Mouse (Mus musculus) MEL (cell line): ENCODE data around the gene Adnp. TPM values are rescaled to one million over a fixed set of nuclear protein-coding genes. Genes with fewer than 3 reads are reported as not detected.

Experiments used
- DNase-seq: peaks from one replicate; pipeline ENCODE4 v3.0.0; 2011; ENCODE audit warnings: low read depth, low spot score
- H3K27ac ChIP-seq: 2 replicates; pipeline ENCODE4 v1.5.1; 2012; ENCODE audit warnings: low read depth, mild to moderate bottlenecking, control low read depth, low read length, moderate library complexity; ENCODE audit not compliant: control insufficient read depth
- H3K27me3 ChIP-seq, 2 experiments: fragments of 150-350 bp in 1 of 2; sonication (generic) in 1 of 2; 2 replicates each; pipeline ENCODE4 v1.6.1; 2012; ENCODE audit warnings: low read length in 2 of 2, mild to moderate bottlenecking in 2 of 2, improper control_type of control experiment in 1 of 2, moderate library complexity in 1 of 2; ENCODE audit not compliant: insufficient read depth in 2 of 2, control insufficient read depth in 1 of 2
- H3K36me3 ChIP-seq, 2 experiments: 2 replicates each; pipeline ENCODE4 v1.6.1; 2012 to 2014; ENCODE audit warnings: low read length in 2 of 2, improper control_type of control experiment in 1 of 2, inconsistent platforms in 1 of 2, mild to moderate bottlenecking in 1 of 2; ENCODE audit not compliant: insufficient read depth in 2 of 2, control insufficient read depth in 1 of 2
- H3K4me1 ChIP-seq, 2 experiments: fragments of 150-350 bp in 1 of 2; sonication (generic) in 1 of 2; 2 replicates each; pipeline ENCODE4 v1.6.1; 2012; ENCODE audit warnings: low read length in 2 of 2, improper control_type of control experiment in 1 of 2, mild to moderate bottlenecking in 1 of 2; ENCODE audit not compliant: insufficient read depth in 2 of 2, control insufficient read depth in 1 of 2
- H3K4me3 ChIP-seq, 2 experiments: fragments of 150-350 bp in 1 of 2; sonication (generic) in 1 of 2; 2 replicates each; pipeline ENCODE4 v1.5.1; 2012; ENCODE audit warnings: low read depth in 2 of 2, low read length in 2 of 2, mild to moderate bottlenecking in 2 of 2, moderate library complexity in 2 of 2, control low read depth in 1 of 2, improper control_type of control experiment in 1 of 2; ENCODE audit not compliant: control insufficient read depth in 1 of 2, insufficient read depth in 1 of 2
- H3K79me2 ChIP-seq: 2 replicates; pipeline ENCODE4 v1.6.1; 2012; ENCODE audit warnings: mild to moderate bottlenecking, low read length, moderate library complexity; ENCODE audit not compliant: control insufficient read depth, poor library complexity, insufficient read depth
- H3K9ac ChIP-seq: 2 replicates; pipeline ENCODE4 v1.6.1; 2012; ENCODE audit warnings: low read depth, mild to moderate bottlenecking, control low read depth, low read length, moderate library complexity; ENCODE audit not compliant: control insufficient read depth, poor library complexity, severe bottlenecking
- H3K9me3 ChIP-seq: fragments of 150-350 bp; sonication (generic); replicated peaks from 2 replicates; pipeline ENCODE4 v1.6.1; 2012; ENCODE audit warnings: mild to moderate bottlenecking, low read length, improper control_type of control experiment, moderate library complexity; ENCODE audit not compliant: insufficient read depth
- CHD1 ChIP-seq: IDR thresholded peaks from 2 replicates; pipeline ENCODE4 v1.6.1; 2012; ENCODE audit warnings: low read depth, mild to moderate bottlenecking, inconsistent platforms, low read length, improper control_type of control experiment
- CHD2 ChIP-seq: IDR thresholded peaks from 2 replicates; pipeline ENCODE4 v1.6.1; 2011; ENCODE audit warnings: low read length, improper control_type of control experiment
- CTCF ChIP-seq, 3 experiments: IDR thresholded peaks in 2 of 3; conservative IDR thresholded peaks in 1 of 3; 2 replicates each; pipeline ENCODE4 v1.5.1; 2011 to 2012; ENCODE audit warnings: low read length in 3 of 3, low read depth in 2 of 3, mild to moderate bottlenecking in 2 of 3, improper control_type of control experiment in 1 of 3, inconsistent platforms in 1 of 3, mixed read lengths in 1 of 3, moderate library complexity in 1 of 3; ENCODE audit not compliant: control insufficient read depth in 1 of 3, insufficient read depth in 1 of 3, poor library complexity in 1 of 3, severe bottlenecking in 1 of 3
- E2F4 ChIP-seq: IDR thresholded peaks from 2 replicates; pipeline ENCODE4 v1.6.1; 2011; ENCODE audit warnings: low read depth, low read length, improper control_type of control experiment, borderline replicate concordance
- EP300 ChIP-seq, 2 experiments: IDR thresholded peaks; 2 replicates each; pipeline ENCODE4 v1.6.1; 2011; ENCODE audit warnings: improper control_type of control experiment in 2 of 2, low read length in 2 of 2, low read depth in 1 of 2, mild to moderate bottlenecking in 1 of 2
- ETS1 ChIP-seq: IDR thresholded peaks from 2 replicates; pipeline ENCODE4 v1.6.1; 2012; ENCODE audit warnings: low read depth, mild to moderate bottlenecking, inconsistent platforms, low read length, improper control_type of control experiment, moderate library complexity
- GATA1 ChIP-seq: IDR thresholded peaks from 2 replicates; pipeline ENCODE4 v1.6.1; 2011; ENCODE audit warnings: low read depth, low read length, improper control_type of control experiment
- KAT2A ChIP-seq: conservative IDR thresholded peaks from 2 replicates; pipeline ENCODE4 v1.6.1; 2012; ENCODE audit warnings: low read depth, low read length, improper control_type of control experiment, inconsistent platforms
- MAFK ChIP-seq: IDR thresholded peaks from 2 replicates; pipeline ENCODE4 v1.6.1; 2011; ENCODE audit warnings: low read depth, mild to moderate bottlenecking, low read length, improper control_type of control experiment, borderline replicate concordance
- MAZ ChIP-seq: IDR thresholded peaks from 2 replicates; pipeline ENCODE4 v1.6.1; 2012; ENCODE audit warnings: low read depth, mild to moderate bottlenecking, inconsistent platforms, low read length, improper control_type of control experiment
- MYB ChIP-seq: IDR thresholded peaks from 2 replicates; pipeline ENCODE4 v1.6.1; 2011; ENCODE audit warnings: mild to moderate bottlenecking, low read depth, low read length, improper control_type of control experiment
- NELFE ChIP-seq: IDR thresholded peaks from 2 replicates; pipeline ENCODE4 v1.6.1; 2011; ENCODE audit warnings: low read depth, low read length, improper control_type of control experiment
- NRF1 ChIP-seq: IDR thresholded peaks from 2 replicates; pipeline ENCODE4 v1.6.1; 2014; ENCODE audit warnings: low read depth, mild to moderate bottlenecking, inconsistent platforms, low read length, improper control_type of control experiment, moderate library complexity; ENCODE audit not compliant: poor library complexity, insufficient read depth, severe bottlenecking
- POLR2A ChIP-seq, 2 experiments: IDR thresholded peaks; 2 replicates each; pipeline ENCODE4 v1.6.1; 2011 to 2012; ENCODE audit warnings: low read length in 2 of 2, mild to moderate bottlenecking in 2 of 2, control low read depth in 1 of 2, improper control_type of control experiment in 1 of 2, low read depth in 1 of 2, moderate library complexity in 1 of 2; ENCODE audit not compliant: control insufficient read depth in 1 of 2, insufficient read depth in 1 of 2, poor library complexity in 1 of 2
- POLR2AphosphoS2 ChIP-seq: IDR thresholded peaks from 2 replicates; pipeline ENCODE4 v1.6.1; 2011; ENCODE audit warnings: low read length, improper control_type of control experiment
- RCOR1 ChIP-seq: IDR thresholded peaks from 2 replicates; pipeline ENCODE4 v1.6.1; 2012; ENCODE audit warnings: low read depth, mild to moderate bottlenecking, inconsistent platforms, low read length, improper control_type of control experiment
- SIN3A ChIP-seq: IDR thresholded peaks from 2 replicates; pipeline ENCODE4 v1.6.1; 2012; ENCODE audit warnings: low read length, improper control_type of control experiment, inconsistent platforms
- TBP ChIP-seq: IDR thresholded peaks from 2 replicates; pipeline ENCODE4 v1.8.0; 2011; ENCODE audit warnings: low read depth, low read length, improper control_type of control experiment
- TCF12 ChIP-seq: IDR thresholded peaks from 2 replicates; pipeline ENCODE4 v1.6.1; 2014; ENCODE audit warnings: low read depth, mild to moderate bottlenecking, inconsistent platforms, low read length, improper control_type of control experiment, moderate library complexity
- UBTF ChIP-seq: IDR thresholded peaks from 2 replicates; pipeline ENCODE4 v1.6.1; 2012; ENCODE audit warnings: low read depth, mild to moderate bottlenecking, inconsistent platforms, low read length, improper control_type of control experiment, moderate library complexity, borderline replicate concordance; ENCODE audit not compliant: insufficient read depth
- USF1 ChIP-seq: IDR thresholded peaks from 2 replicates; pipeline ENCODE4 v1.6.1; 2014; ENCODE audit warnings: low read depth, mild to moderate bottlenecking, inconsistent platforms, low read length, improper control_type of control experiment, moderate library complexity
- USF2 ChIP-seq, 2 experiments: IDR thresholded peaks; 2 replicates each; pipeline ENCODE4 v1.6.1; 2011 to 2012; ENCODE audit warnings: improper control_type of control experiment in 2 of 2, low read length in 2 of 2, borderline replicate concordance in 1 of 2, inconsistent platforms in 1 of 2, low read depth in 1 of 2, mild to moderate bottlenecking in 1 of 2; ENCODE audit not compliant: insufficient read depth in 1 of 2
- ZC3H11A ChIP-seq: IDR thresholded peaks from 2 replicates; pipeline ENCODE4 v1.6.1; 2012; ENCODE audit warnings: low read depth, mild to moderate bottlenecking, inconsistent platforms, low read length, improper control_type of control experiment
- ZNF384 ChIP-seq: IDR thresholded peaks from 2 replicates; pipeline ENCODE4 v1.6.1; 2012; ENCODE audit warnings: low read depth, mild to moderate bottlenecking, inconsistent platforms, low read length, improper control_type of control experiment
- polyA plus RNA-seq, 2 experiments: library from polyadenylated mRNA; stranded (reverse) in 1 of 2; unstranded in 1 of 2; fragments of >175 nt in 1 of 2; fragments of >200 nt in 1 of 2; gene quantifications; 2 replicates each; pipeline versions ENCODE4 v1.2.1 to v1.2.4; 2012; ENCODE audit warnings: low replicate concordance in 2 of 2, low read depth in 1 of 2; ENCODE audit not compliant: insufficient read length in 2 of 2, insufficient read depth in 1 of 2, missing spikeins in 1 of 2
- total RNA-seq: library from RNA; depleted of rRNA; stranded (reverse); fragments of 300-350 nt; gene quantifications from 2 replicates; pipeline ENCODE4 v1.2.3, GENCODE M21; 2012

The Adnp gene
- total and polyA plus RNA-seq, 3 experiments, result 2.3 to 29.4 (median 11.9) TPM

DNA sequence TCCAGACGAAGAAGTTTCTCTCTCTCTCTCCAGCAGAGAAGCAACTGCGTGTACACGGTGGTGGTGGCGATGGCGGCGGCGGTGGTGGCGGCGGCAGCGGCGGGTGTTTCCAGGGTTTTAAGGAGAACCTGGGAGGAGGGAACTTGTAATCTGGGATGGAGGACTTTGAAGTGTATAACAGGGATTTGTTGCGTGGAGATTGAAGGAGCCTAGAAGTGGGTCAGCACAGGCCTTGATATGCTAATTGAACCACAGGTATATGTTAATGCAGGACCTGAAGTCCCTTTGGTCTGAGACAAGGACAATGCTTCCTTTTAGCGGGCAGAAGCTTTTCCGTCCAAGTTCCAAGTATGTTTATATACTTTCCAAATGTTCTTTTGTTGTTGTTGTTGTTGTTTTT is 50.6 kb downstream of the Adnp start:
- no peak overlapping the region for H3K4me3 ChIP-seq
- H3K9me3 ChIP-seq, result no peaks in the 10 kb centered on the region
- H3K36me3 ChIP-seq, result peaks cover 0 to 4% of the 10 kb centered on the region in 2 experiments; a peak in 1 of 4 replicates
- H3K27me3 ChIP-seq, result no peaks in the 10 kb centered on the region
- TF ChIP-seq GATA1, result no peak
- no peak for TF ChIP-seq E2F4
- TF ChIP-seq ETS1, result no peak
- TF ChIP-seq POLR2AphosphoS2, result no peak
- no peak for TF ChIP-seq USF1
- TF ChIP-seq EP300 (IDR thresholded peaks at IDR 0.05; ENCODE audit: low read depth in 1 of 2, low read length in 2 of 2), result no peak
- no peak for TF ChIP-seq SIN3A
- TF ChIP-seq NELFE, result no peak
- no peak for TF ChIP-seq TCF12
- TF ChIP-seq ZC3H11A, result no peak
- no peak for TF ChIP-seq NRF1
- TF ChIP-seq RCOR1, result no peak
- TF ChIP-seq UBTF, result no peak
- no peak for TF ChIP-seq POLR2A (IDR thresholded peaks at IDR 0.05; ENCODE audit: control insufficient read depth in 1 of 2, insufficient read depth in 1 of 2, low read depth in 1 of 2, low read length in 2 of 2, poor library complexity in 1 of 2)
- no peak overlapping the region for H3K27ac ChIP-seq
- no peaks in the 10 kb centered on the region for H3K79me2 ChIP-seq
- no peak for DNase-seq
- no peak overlapping the region for H3K9ac ChIP-seq
- H3K4me1 ChIP-seq, result peaks cover 0 to 7% of the 10 kb centered on the region in 2 experiments; a peak in 3 of 4 replicates

DNA sequence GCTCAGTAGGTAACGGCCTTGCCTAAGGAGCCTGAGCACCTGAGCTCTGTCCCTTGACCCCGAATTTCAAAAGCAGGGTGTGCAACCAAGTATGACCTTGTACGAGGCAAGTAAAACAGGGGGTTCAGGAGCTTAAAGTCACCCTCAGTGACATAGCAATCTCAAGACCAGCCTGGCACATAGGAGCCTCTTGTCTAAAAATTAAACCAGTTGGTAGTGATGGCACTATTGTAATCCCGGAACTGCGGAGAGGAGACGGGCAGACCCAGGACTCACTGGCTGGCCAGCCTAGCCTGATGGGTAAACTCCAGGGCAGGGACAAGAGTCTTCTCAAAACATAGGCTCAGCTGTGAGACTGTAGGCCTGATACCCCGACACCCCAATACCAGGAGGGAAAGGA is 51.2 kb downstream of the Adnp start:
- Histone ChIP-seq H3K9ac (no peak overlapping the region), H3K9me3 (no peaks in the 10 kb centered on the region), H3K79me2 (no peaks in the 10 kb centered on the region), H3K4me3 (no peak overlapping the region), H3K27ac (no peak overlapping the region), H3K27me3 (no peaks in the 10 kb centered on the region), H3K36me3 (peaks cover 0 to 4% of the 10 kb centered on the region in 2 experiments; a peak in 1 of 4 replicates), H3K4me1 (peaks cover 0 to 7% of the 10 kb centered on the region in 2 experiments; a peak in 3 of 4 replicates)
- no peak for DNase-seq
- TF ChIP-seq ETS1, result no peak
- TF ChIP-seq E2F4, result no peak
- TF ChIP-seq MAFK, result no peak
- no peak for TF ChIP-seq UBTF
- no peak for TF ChIP-seq MYB
- no peak for TF ChIP-seq TBP
- TF ChIP-seq ZNF384, result no peak
- no peak for TF ChIP-seq CTCF (IDR thresholded peaks at IDR 0.05 in 2 of 3, conservative IDR thresholded peaks at IDR 0.05 in 1 of 3; ENCODE audit: control insufficient read depth in 1 of 3, insufficient read depth in 1 of 3, low read depth in 2 of 3, low read length in 3 of 3, poor library complexity in 1 of 3, severe bottlenecking in 1 of 3)
- TF ChIP-seq SIN3A, result no peak
- TF ChIP-seq CHD2, result no peak
- no peak for TF ChIP-seq NELFE
- TF ChIP-seq NRF1, result no peak
- no peak for TF ChIP-seq USF1
- no peak for TF ChIP-seq MAZ
- no peak for TF ChIP-seq USF2 (IDR thresholded peaks at IDR 0.05; ENCODE audit: borderline replicate concordance in 1 of 2, insufficient read depth in 1 of 2, low read depth in 1 of 2, low read length in 2 of 2)
- TF ChIP-seq CHD1, result no peak
- no peak for TF ChIP-seq KAT2A
